1 mouse cellular context compared by ENCODE assay signal in genomic region chr5:122334682-122335081, GRCm38 (mm10).
TF ChIP-seq lines count a peak whose summit lies in the region.

No protein-coding gene starts in this region.

TF ChIP-seq in MEL, 35 proteins besides CTCF, POLR2A, EP300 and RAD21:
- TF ChIP-seq POLR2AphosphoS5 (IDR thresholded peaks at IDR 0.05; ENCODE audit: borderline replicate concordance, low read depth, low read length) (no peak), MAZ (IDR thresholded peaks at IDR 0.05; ENCODE audit: low read depth, low read length) (no peak), ZNF384 (IDR thresholded peaks at IDR 0.05; ENCODE audit: low read depth, low read length) (peak; percentile 41; the same call in 1 of the 2 replicates)
